Mouse (Mus musculus) midbrain, embryonic 14.5 days (tissue): ENCODE results near the gene Gm340. TPM values are rescaled to one million over a fixed set of nuclear protein-coding genes. Genes with fewer than 3 reads are reported as not detected.

Experiments used
- ATAC-seq: fragments of 200-750 bp; cut with Nextera tagmentation; 2 replicates; pipeline ENCODE4 v1.8.0; 2017; ENCODE audit warnings: moderate number of reproducible peaks, moderate library complexity; ENCODE audit not compliant: low FRiP score, low TSS enrichment
- DNase-seq: peaks from one replicate; pipeline ENCODE4 v3.0.0-alpha.2; 2015
- H3K27ac ChIP-seq: fragments of 300-500 bp; sonication (generic); replicated peaks from 2 replicates; pipeline ENCODE4 v1.5.1; 2014; ENCODE audit warnings: mild to moderate bottlenecking, low read depth, low read length, moderate library complexity
- H3K27me3 ChIP-seq: fragments of 300-500 bp; sonication (generic); 2 replicates; pipeline ENCODE4 v1.6.1; 2014; ENCODE audit warnings: low read length, control low read depth, mixed read lengths; ENCODE audit not compliant: control insufficient read depth, insufficient read depth
- H3K36me3 ChIP-seq: fragments of 300-500 bp; sonication (generic); 2 replicates; pipeline ENCODE4 v1.6.1; 2014; ENCODE audit warnings: low read length, control low read depth; ENCODE audit not compliant: control insufficient read depth, insufficient read depth
- H3K4me1 ChIP-seq: fragments of 300-500 bp; sonication (generic); 2 replicates; pipeline ENCODE4 v1.6.1; 2014; ENCODE audit warnings: mild to moderate bottlenecking, antibody characterized with exemption, low read length, control low read depth; ENCODE audit not compliant: control insufficient read depth, insufficient read depth
- H3K4me2 ChIP-seq: fragments of 300-500 bp; sonication (generic); 2 replicates; pipeline ENCODE4 v1.6.1; 2014; ENCODE audit warnings: mild to moderate bottlenecking, low read length, moderate library complexity
- H3K4me3 ChIP-seq: fragments of 300-500 bp; sonication (generic); replicated peaks from 2 replicates; pipeline ENCODE4 v1.5.1; 2014; ENCODE audit warnings: low read depth, low read length
- H3K9ac ChIP-seq: fragments of 300-500 bp; sonication (generic); replicated peaks from 2 replicates; pipeline ENCODE4 v1.6.1; 2014; ENCODE audit warnings: mild to moderate bottlenecking, low read length, moderate library complexity
- H3K9me3 ChIP-seq: fragments of 300-500 bp; sonication (generic); 2 replicates; pipeline ENCODE4 v1.6.1; 2016; ENCODE audit warnings: low read length, control low read depth, mixed read lengths; ENCODE audit not compliant: control insufficient read depth
- WGBS: fragments of 180-500 bp; shearing (Covaris S2); extraction: QIAGEN DNeasy Blood & Tissue Kit; methylation state at CpG from one replicate; pipeline ENCODE4 v1.1.7; 2014; 5-methylcytosine and 5-hydroxymethylcytosine counted together
- polyA plus RNA-seq: library from polyadenylated mRNA; unstranded; fragments of >200 nt; fragmentation: Nextera tagmentation; extraction: Ambion mirVana; gene quantifications from 2 replicates; pipeline ENCODE4 v1.2.1, GENCODE M21; 2014

Gene Gm340
- polyA plus RNA-seq, result 4.6 and 5.1 TPM in 2 replicates

GRCm38 (mm10) chr19:41581706-41582420 lies at the start of gene Gm340:
Gene Gm340 (plus strand): TSS chr19:41582370.
- Histone ChIP-seq H3K36me3 (peaks cover 50% of the 10 kb centered on the region), H3K4me1 (no peaks in the 10 kb centered on the region), H3K27me3 (no peaks in the 10 kb centered on the region), H3K27ac (no peak within 1 kb of the TSS), H3K9ac (no peak within 1 kb of the TSS), H3K4me2 (no peak within 1 kb of the TSS), H3K4me3 (no peak within 1 kb of the TSS), H3K9me3 (no peaks in the 10 kb centered on the region)
- 97% methylated on average over 23 of the region's 23 CpGs for WGBS
- DNase-seq (no peak), ATAC-seq (no peak)

DNA sequence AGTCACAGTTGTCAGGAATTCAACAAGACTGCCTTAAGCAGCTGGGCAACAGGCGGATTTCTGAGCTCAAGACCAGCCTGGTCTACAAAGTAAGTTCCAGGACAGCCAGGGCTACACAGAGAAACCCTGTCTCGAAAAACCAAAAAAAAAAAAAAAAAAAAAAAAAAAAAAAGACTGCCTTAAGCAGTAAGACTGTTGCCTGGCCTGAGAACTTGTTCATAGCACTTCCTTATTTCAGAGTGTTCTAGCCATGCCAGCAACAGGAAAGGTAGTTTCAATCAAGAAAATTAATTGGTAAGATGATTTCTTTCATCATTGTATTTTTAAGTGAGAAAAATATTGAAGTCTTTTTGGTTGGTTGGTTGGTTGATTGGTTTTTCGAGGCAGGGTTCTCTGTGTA lies 48.1 kb upstream of the Gm340 start:
- Histone ChIP-seq H3K9me3 (no peaks in the 10 kb centered on the region), H3K4me3 (no peak overlapping the region), H3K4me1 (no peaks in the 10 kb centered on the region), H3K27ac (no peak overlapping the region), H3K36me3 (0 out of 2 replicates have a peak, but pooled peaks cover 12% of the 10 kb centered on the region), H3K27me3 (no peaks in the 10 kb centered on the region), H3K4me2 (no peak overlapping the region), H3K9ac (no peak overlapping the region)
- DNase-seq (no peak), ATAC-seq (no peak)
- 96% methylated on average over 3 of the region's 3 CpGs for WGBS

DNA sequence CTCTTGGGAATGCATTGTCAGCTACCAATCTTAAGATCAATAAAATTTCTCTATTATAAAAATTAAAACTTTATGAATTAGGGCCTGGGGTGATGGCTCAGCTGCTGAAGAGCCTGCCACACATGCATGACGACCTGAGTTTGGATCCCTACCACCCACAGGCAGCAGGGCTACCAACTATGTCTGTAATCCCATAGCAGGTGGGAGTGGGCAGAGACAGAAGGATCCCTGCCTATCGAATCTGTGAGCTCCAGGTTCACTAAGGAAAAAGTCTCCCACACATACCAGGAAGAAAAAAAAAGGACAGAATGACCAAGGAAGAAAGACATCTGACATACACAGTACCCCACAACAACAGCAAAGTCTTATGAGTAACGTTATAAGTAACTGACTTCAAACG lies 25.2 kb upstream of the Gm340 start:
- H3K9me3 ChIP-seq, result no peaks in the 10 kb centered on the region
- no peak overlapping the region for H3K4me2 ChIP-seq
- H3K9ac ChIP-seq, result no peak overlapping the region
- no peak overlapping the region for H3K27ac ChIP-seq
- H3K4me1 ChIP-seq, result no peaks in the 10 kb centered on the region
- DNase-seq (no peak), ATAC-seq (no peak)
- no peaks in the 10 kb centered on the region for H3K27me3 ChIP-seq
- H3K36me3 ChIP-seq, result peaks cover 40% of the 10 kb centered on the region
- WGBS, result 81% methylated on average over 4 of the region's 4 CpGs
- H3K4me3 ChIP-seq, result no peak overlapping the region

- ATAC-seq (no peak), DNase-seq (no peak)
- Histone ChIP-seq H3K4me1 (no peaks in the 10 kb centered on the region), H3K4me2 (no peak overlapping the region), H3K27me3 (no peaks in the 10 kb centered on the region), H3K36me3 (peaks cover 38% of the 10 kb centered on the region), H3K9ac (no peak overlapping the region), H3K9me3 (no peaks in the 10 kb centered on the region), H3K27ac (no peak overlapping the region), H3K4me3 (no peak overlapping the region)
- WGBS, result 91% methylated on average over 4 of the region's 4 CpGs
Observed at GRCm38 (mm10) chr19:41557491-41557890, 24.7 kb upstream of the Gm340 start.

- H3K4me2 ChIP-seq, result no peak overlapping the region
- no peaks in the 10 kb centered on the region for H3K4me1 ChIP-seq
- no peak overlapping the region for H3K9ac ChIP-seq
- WGBS, result 74% methylated on average over 9 of the region's 9 CpGs
- no peak overlapping the region for H3K4me3 ChIP-seq
- no peak overlapping the region for H3K27ac ChIP-seq
- H3K27me3 ChIP-seq, result no peaks in the 10 kb centered on the region
- ATAC-seq (no peak), DNase-seq (peak; percentile 60)
- no peaks in the 10 kb centered on the region for H3K9me3 ChIP-seq
- peaks cover 34% of the 10 kb centered on the region for H3K36me3 ChIP-seq
Observed at GRCm38 (mm10) chr19:41558891-41559486, 23.2 kb upstream of the Gm340 start.

GRCm38 (mm10) chr19:41560856-41561255 lies 21.3 kb upstream of the Gm340 start:
- WGBS, result 97% methylated on average over 3 of the region's 3 CpGs
- Histone ChIP-seq H3K9ac (no peak overlapping the region), H3K4me3 (no peak overlapping the region), H3K27me3 (no peaks in the 10 kb centered on the region), H3K36me3 (peaks cover 30% of the 10 kb centered on the region), H3K4me1 (no peaks in the 10 kb centered on the region), H3K4me2 (no peak overlapping the region), H3K27ac (no peak overlapping the region), H3K9me3 (no peaks in the 10 kb centered on the region)
- no peak for DNase-seq
- no peak for ATAC-seq

DNA sequence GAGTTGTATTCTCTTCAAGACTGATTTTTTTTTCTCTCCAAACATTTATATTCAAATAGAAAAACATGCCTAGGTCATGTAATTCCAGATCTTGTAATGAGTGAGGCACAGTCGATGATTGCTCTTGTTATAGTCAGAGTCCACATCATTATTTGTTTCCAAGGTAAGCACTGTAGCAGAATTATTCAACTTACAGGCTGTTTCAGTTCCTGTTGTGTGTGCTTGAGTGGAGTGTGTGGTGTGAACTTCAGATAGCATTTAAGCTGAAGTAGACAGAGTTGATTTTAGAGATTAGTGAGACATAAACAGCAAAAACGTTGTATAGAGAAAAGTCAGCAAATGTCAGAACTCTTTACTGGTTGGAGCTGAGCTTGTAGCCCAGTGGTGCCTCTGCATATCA lies 13.4 kb upstream of the Gm340 start:
- H3K36me3 ChIP-seq, result no peaks in the 10 kb centered on the region
- H3K4me3 ChIP-seq, result no peak overlapping the region
- H3K4me2 ChIP-seq, result no peak overlapping the region
- WGBS, result 72% methylated on average over 2 of the region's 2 CpGs
- H3K27ac ChIP-seq, result no peak overlapping the region
- DNase-seq (no peak), ATAC-seq (no peak)
- no peaks in the 10 kb centered on the region for H3K4me1 ChIP-seq
- H3K27me3 ChIP-seq, result no peaks in the 10 kb centered on the region
- no peak overlapping the region for H3K9ac ChIP-seq
- H3K9me3 ChIP-seq, result no peaks in the 10 kb centered on the region

DNA sequence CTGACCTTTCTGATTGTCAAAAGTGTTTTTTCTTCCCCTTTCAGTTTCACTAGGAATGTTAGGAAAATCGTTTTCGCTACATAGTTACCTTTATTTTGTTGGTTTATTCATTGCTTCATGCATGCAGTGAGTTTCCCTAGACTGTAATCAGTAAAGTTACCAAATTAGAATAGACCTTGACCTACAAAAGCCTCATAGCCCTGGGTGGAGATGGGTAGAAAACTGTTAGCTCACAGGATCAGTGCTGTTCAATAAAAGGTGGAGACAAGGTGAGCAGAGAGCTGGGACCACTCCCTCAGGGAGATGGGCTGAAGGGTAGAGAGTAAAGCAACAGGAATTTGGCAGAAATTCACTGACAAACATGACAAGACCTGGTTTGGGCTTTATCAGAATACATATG lies 8.5 kb upstream of the Gm340 start:
- no peaks in the 10 kb centered on the region for H3K27me3 ChIP-seq

DNA sequence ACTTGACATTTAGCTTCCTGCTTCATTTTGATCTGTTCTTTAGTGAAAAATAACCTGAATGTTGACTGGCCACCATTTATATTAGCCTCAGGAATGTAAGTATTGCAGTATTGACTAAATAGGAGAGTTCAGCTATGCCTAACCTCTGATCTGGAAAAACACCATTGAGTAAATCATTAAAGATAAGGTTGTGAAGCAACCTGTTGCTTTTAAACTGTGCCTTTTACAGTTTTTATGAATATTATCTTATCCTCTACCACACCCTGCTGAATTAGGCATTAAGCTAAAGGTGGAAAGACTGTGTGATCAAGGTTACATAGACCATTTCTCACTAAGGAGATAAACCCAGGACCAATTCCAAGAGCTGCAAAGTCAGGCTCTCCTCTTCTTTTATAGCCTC lies 4.6 kb upstream of the Gm340 start:
- Histone ChIP-seq H3K27me3 (no peaks in the 10 kb centered on the region), H3K4me2 (no peak overlapping the region), H3K36me3 (peaks cover 14% of the 10 kb centered on the region), H3K27ac (no peak overlapping the region), H3K4me3 (no peak overlapping the region), H3K9ac (no peak overlapping the region), H3K4me1 (no peaks in the 10 kb centered on the region), H3K9me3 (no peaks in the 10 kb centered on the region)
- DNase-seq (no peak), ATAC-seq (no peak)

More for the DNA sequence above, 8.5 kb upstream of the Gm340 start:
- Histone ChIP-seq H3K4me1 (no peaks in the 10 kb centered on the region), H3K27ac (no peak overlapping the region), H3K4me2 (no peak overlapping the region), H3K36me3 (0 out of 2 replicates have a peak, but pooled peaks cover 3% of the 10 kb centered on the region), H3K4me3 (no peak overlapping the region), H3K9ac (no peak overlapping the region), H3K9me3 (no peaks in the 10 kb centered on the region)
- DNase-seq (no peak), ATAC-seq (no peak)
- WGBS, result 94% methylated on average over 2 of the region's 2 CpGs
